Mouse (Mus musculus) right cerebral cortex, adult 2 months (tissue): Measurements from ENCODE around the gene Dock10.

Experiments
- DNase-seq, 2 experiments: peaks; one replicate each; pipeline ENCODE4 v3.0.0; 2021 to 2022; ENCODE audit warnings: low spot score in 2 of 2

Gene Dock10

GRCm38 (mm10) chr1:80728183-80728582, 30.1 kb downstream of the Dock10 start:
- DNase-seq: no peak

DNA sequence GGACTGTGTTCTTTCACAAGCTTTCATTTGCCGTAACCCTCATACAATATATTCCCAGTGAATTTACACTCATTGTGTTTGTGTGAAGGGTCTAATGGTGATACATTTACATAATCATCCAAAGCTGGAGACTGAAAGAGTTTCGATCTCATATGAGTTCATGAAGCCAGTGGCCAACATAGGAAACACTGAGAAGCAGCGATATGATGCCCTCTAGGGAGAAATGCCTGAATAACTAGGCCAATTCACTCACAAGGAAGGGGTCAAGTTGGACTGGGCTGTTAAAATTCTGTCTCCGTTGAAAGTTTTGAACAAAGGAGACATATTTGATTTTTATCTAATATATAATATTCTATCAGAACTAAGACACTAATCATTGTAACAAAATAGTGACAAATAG, 30.9 kb downstream of the Dock10 start:
- no peak for DNase-seq

DNA sequence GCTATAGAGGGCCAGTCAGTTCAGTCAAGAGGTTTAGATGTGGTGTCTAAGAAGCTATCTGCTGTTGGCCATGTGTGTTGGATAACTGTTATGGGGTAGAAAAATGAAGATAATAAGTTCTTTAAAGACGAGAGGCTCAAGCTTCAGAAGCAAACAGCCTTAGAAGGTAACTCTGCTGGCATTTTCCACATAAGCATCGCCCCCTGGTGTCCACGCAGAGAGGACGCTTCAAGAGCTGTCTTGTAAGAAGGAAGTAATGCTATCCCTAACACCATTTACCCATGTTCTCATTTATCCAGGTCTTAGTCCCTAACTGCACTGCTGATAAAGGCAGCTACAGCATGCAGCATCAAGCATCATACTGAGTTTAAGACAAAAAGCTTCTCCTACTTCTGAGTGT, 35.7 kb downstream of the Dock10 start:
- DNase-seq: peak; percentile 41 to 55

- no peak for DNase-seq
Observed at GRCm38 (mm10) chr1:80722001-80722400, 36.3 kb downstream of the Dock10 start.

DNA sequence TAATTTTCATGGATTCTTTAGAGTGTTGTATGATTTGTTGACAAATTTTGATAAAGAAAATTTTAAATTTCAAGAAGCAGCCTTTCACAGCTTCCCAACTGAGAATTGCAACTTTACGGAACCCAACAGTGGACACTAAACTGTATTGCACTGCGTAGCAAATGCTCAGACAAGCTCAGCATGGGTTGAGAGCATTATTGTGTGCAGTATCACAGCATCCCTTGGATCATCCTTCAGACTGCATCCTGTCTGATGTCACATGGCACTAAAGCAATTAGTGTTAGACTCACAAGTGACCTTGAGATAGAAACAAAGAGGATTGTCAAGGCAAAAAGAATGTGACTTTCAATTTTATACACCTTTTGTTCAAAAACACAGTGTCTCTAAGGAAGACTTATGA, 37.1 kb downstream of the Dock10 start:
- no peak for DNase-seq

GRCm38 (mm10) chr1:80720146-80720545, 38.2 kb downstream of the Dock10 start:
- no peak for DNase-seq

- no peak for DNase-seq
Observed at GRCm38 (mm10) chr1:80719436-80719835, 38.9 kb downstream of the Dock10 start.

- DNase-seq: no peak
Observed at GRCm38 (mm10) chr1:80718666-80719065, 39.7 kb downstream of the Dock10 start.

DNA sequence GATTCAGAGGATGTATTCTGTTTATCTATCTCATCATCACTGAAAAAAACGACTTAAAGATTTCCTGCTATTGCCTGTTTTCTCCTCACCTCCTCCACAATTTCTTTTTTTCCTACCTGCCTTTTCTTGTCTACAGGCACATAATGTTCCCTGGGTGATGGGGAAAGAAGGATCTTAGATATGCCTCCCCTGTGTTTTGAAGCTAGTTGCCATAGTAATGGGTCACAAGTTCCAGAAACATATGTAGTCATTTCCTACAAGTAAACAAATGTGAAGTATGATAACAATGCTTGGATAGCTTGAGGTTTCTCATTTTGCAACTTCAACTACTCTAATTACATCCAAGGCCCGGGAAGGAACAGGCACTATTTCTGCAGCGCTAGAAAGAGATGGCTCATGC, 42.4 kb downstream of the Dock10 start:
- DNase-seq: no peak

DNA sequence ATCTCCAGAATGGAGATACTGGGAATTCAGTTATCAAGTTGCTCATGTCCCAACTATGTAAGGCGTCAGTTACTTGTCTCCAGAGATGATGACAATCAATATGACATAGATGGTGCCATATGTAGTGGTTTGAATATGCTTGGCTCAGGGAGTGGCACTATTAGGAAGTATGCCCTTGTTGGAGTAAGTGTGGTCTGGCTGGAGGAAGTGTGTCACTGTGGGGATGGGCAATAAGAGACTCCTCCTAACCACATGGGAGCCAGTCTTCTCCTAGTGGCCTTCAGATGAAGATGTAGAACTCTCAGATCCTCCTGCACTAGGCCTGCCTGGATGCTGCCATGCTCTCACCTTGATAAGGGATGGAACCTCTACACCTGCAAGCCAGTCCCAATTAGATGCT, 44.4 kb downstream of the Dock10 start:
- no peak for DNase-seq

- no peak for DNase-seq
Observed at GRCm38 (mm10) chr1:80710607-80711261, 47.6 kb downstream of the Dock10 start.

DNA sequence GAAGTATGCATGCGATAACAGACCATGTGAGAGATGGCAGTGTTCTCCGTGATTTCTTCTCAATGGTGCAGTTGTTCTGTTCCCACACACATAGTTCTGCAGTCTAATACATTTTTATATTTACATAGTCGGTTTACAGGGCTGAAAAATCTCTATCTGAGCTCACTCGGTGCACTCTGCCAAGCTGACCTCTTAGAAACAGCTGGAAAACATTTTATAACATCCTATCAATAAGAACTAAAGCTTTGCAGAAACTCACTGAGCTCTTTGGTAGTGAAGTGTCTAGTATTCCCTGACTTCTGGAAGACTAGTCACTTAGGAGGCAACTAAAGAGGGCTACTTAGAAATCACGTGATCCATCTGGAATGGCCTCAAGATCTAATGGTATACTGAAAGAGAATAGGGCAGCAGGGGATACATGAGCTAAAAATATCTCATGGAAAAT, 48.2 kb downstream of the Dock10 start:
- DNase-seq: no peak

GRCm38 (mm10) chr1:80709299-80709698, 49.0 kb downstream of the Dock10 start:
- peak; percentile 13 to 37 for DNase-seq

- no peak for DNase-seq
Observed at GRCm38 (mm10) chr1:80703279-80703678, 55.0 kb downstream of the Dock10 start.

DNA sequence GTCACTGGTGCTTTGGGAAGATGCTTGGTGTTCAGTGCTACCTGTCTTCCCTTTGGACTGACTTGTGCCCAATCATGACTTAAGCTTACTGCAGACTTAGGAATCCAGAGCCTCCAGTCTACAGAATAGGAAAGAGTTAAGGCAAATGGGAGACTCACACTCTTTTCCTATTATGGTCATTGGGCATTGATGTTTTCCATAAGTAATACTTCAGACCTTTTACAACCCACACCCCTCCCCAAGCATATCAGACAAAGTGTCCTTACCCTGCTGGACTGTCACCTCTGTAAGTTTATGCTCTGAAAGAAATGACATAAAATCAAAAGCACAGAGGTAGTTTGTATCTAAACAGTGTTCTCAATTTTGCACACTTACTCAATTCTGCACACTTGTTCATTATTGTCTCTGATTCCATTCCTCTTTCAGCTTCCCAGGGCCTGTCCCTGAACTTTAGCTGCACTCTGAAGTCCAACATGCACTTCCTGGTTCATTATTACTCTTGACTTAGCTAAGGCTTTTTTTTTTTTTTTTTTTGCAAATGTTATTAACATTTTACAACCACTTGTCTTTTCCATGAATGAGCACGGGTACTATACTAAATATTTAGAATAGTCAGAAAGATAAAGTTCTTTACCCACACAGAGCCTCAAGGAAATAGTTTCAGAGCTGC, 82.2 kb downstream of the Dock10 start:
- DNase-seq: no peak

DNA sequence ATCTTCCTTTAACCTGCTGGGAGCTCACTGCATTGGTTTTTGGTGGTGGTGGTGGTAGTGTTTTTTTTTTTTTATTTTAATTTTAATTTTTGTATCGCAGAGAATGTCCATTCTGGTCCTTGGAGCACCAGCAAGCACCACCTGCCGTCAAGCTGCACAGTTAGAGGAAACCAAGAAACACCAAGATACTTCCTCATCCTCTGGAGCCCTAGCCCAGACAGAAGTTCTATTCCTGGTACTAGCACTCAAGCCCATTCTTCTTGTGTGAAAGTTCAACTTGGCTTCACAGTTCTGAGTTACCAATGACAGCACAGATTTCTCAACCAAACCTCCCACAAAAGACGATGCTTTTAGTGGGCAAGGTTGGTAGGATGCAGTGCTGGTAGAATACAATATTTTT, 86.6 kb downstream of the Dock10 start:
- no peak for DNase-seq

- DNase-seq: no peak
Observed at GRCm38 (mm10) chr1:80671056-80671455, 87.3 kb downstream of the Dock10 start.

GRCm38 (mm10) chr1:80670387-80670786, 87.9 kb downstream of the Dock10 start:
- DNase-seq: no peak

- no peak for DNase-seq
Observed at GRCm38 (mm10) chr1:80665761-80666160, 92.6 kb downstream of the Dock10 start.

DNA sequence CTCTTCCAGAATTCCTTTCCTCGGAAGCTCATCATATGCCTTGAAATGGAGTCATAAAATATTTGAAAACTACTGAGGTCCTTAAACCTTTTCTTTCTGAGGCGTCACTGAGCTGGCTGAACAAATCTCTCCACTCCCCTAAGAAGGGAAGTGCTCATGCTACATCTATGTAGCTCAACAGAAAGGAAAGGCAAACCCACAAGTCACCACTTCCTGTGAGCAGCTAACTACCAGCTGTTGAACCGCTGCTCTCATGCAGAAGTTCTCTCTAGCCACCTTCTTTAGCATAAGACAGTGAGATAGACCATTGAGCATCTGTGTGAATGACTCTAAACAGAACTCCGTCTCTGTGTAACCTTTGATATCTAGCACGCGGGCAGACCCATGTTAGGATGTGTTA, 93.2 kb downstream of the Dock10 start:
- no peak for DNase-seq

DNA sequence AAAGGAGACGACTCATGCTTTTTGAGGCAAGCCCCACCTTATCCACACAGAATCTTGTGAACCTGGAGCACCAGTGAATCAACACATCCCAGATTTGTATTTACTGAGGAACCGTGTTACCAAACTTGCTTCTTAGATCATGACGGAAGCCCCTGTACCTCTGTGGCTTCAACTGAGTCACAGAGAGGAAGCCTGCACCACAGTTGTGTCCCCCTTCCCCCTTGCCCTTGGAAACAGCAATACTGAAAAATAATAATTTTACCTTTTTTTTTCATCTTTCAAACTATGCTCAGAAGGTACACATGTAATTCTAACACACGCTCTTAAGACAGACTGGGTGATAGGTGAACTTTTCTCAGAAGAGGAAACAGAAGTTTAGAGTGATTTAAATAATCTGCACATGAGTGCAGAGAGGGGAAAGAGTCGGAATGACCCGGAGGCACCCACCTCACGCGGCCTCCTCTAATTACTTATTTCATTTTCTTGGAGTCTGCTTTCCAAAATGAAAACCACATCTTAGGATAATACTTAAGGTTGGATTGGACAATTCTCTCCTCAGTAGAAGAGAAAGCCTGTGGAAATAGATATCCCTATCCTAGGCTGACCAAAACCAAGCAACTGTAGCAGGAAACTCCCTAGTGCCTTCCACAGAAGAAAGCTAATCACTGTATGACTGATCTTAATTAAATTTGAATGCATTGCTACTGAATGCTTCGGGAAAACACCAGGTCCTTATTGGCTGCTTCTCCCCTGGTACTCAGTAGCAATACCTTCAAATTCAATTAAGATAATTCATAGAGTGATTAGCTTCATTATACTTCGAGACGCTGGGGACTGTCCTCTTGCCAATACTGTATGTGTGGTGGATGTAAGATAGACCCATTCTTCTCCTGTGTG, 96.6 kb downstream of the Dock10 start:
- no peak for DNase-seq

DNA sequence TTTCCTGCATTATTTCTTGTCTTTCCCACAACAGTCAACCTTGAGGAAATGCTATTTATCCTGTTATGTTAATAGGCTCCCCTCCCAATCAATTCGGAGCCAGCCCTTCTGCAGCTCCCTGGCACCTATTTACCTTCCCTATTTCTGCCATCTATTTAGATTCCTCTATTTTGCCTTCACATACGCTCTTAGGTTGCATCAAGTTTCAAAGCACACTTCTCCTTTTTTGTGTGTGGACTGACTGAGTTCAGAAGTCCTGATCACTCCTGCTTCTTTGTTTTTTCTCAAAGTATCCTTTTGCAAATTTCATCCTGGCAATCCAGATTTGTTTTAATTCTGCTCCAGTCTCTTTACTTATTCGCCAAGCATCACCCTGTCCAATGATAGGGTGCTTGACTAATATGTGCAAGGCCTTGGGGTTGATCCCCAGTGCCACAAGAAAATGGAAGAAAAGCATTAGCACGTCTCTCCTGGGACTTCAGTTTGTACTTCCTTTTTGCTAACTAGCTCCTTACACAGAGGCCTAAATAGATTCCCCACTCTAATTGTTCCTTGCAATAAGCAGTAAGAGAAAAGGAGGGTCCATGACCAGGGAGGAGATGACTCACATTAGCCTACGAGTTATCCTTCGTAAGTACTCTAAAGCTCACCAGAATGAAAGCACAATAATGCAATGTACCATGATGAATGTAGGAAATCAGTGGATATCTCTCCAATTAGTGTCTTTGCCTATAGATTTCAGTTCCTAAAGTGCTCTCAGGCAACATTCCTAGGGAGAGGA, 98.7 kb downstream of the Dock10 start:
- DNase-seq: no peak
